Mouse (Mus musculus) erythroblast, embryonic 14.5 days (primary cell): ENCODE data around the gene Mindy4b-ps. TPM values are rescaled to one million over a fixed set of nuclear protein-coding genes. Genes with fewer than 3 reads are reported as not detected.

ENCODE experiments used
- H3K27me3 ChIP-seq: 2 replicates; pipeline ENCODE4 v1.6.1; 2012; ENCODE audit warnings: inconsistent platforms; ENCODE audit not compliant: control insufficient read depth
- H3K36me3 ChIP-seq: 2 replicates; pipeline ENCODE4 v1.6.1; 2012; ENCODE audit warnings: mild to moderate bottlenecking, inconsistent platforms; ENCODE audit not compliant: control insufficient read depth
- H3K4me1 ChIP-seq: 2 replicates; pipeline ENCODE4 v1.6.1; 2012; ENCODE audit warnings: inconsistent platforms; ENCODE audit not compliant: control insufficient read depth
- H3K4me3 ChIP-seq: replicated peaks from 2 replicates; pipeline ENCODE3; 2012; ENCODE audit warnings: moderate library complexity, mild to moderate bottlenecking, inconsistent platforms
- H3K9me3 ChIP-seq: 2 replicates; pipeline ENCODE4 v1.6.1; 2012; ENCODE audit warnings: low read length, inconsistent platforms, mixed read lengths; ENCODE audit not compliant: control insufficient read depth
- GATA1 ChIP-seq: IDR thresholded peaks from 2 replicates; pipeline ENCODE4 v1.6.1; 2012; ENCODE audit warnings: low read length, inconsistent platforms, mixed read lengths
- TAL1 ChIP-seq: IDR thresholded peaks from 3 replicates; pipeline ENCODE4 v1.6.1; 2012; ENCODE audit warnings: low read length, inconsistent platforms, mixed read lengths
- polyA plus RNA-seq: library from polyadenylated mRNA; stranded (reverse); fragments of >175 nt; gene quantifications from 2 replicates; pipeline ENCODE4 v1.2.3, GENCODE M21; 2012

Gene Mindy4b-ps
- polyA plus RNA-seq, 1 experiment = not detected

GRCm38 (mm10) chr3:58826266-58826665 lies 4.2 kb upstream of the Mindy4b-ps start:
- Histone ChIP-seq H3K4me3 (no peak overlapping the region), H3K36me3 (no peaks in the 10 kb centered on the region), H3K27me3 (no peaks in the 10 kb centered on the region), H3K4me1 (no peaks in the 10 kb centered on the region), H3K9me3 (no peaks in the 10 kb centered on the region)
- TF ChIP-seq TAL1 (no peak), GATA1 (no peak)

DNA sequence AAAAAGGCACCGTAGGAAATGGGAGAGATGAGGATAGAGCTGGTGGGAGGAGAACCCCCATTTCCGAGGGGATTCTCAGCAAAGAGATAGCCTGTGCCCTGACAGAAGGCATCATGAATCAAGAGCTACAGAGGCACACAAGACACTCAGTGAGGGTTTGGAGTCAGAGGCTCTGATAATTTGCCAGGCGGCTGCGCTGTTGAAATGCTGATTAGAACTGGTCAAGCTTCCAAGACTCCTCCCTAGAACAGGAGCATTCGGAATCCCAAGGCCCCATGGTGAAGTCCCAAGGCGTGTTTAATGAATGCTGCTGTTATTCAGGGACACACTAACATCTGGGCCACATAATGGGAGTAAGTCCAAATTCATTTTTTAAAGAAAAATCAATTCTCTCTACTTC lies 4.8 kb downstream of the Mindy4b-ps start:
- Histone ChIP-seq H3K9me3 (no peaks in the 10 kb centered on the region), H3K27me3 (no peaks in the 10 kb centered on the region), H3K4me3 (no peak overlapping the region), H3K4me1 (no peaks in the 10 kb centered on the region), H3K36me3 (no peaks in the 10 kb centered on the region)
- TF ChIP-seq TAL1 = no peak
- TF ChIP-seq GATA1 = no peak

GRCm38 (mm10) chr3:58814191-58814590 lies 7.9 kb downstream of the Mindy4b-ps start:
- Histone ChIP-seq H3K27me3 (no peaks in the 10 kb centered on the region), H3K4me1 (no peaks in the 10 kb centered on the region), H3K36me3 (no peaks in the 10 kb centered on the region), H3K4me3 (no peak overlapping the region), H3K9me3 (no peaks in the 10 kb centered on the region)
- TF ChIP-seq GATA1 (no peak), TAL1 (no peak)

DNA sequence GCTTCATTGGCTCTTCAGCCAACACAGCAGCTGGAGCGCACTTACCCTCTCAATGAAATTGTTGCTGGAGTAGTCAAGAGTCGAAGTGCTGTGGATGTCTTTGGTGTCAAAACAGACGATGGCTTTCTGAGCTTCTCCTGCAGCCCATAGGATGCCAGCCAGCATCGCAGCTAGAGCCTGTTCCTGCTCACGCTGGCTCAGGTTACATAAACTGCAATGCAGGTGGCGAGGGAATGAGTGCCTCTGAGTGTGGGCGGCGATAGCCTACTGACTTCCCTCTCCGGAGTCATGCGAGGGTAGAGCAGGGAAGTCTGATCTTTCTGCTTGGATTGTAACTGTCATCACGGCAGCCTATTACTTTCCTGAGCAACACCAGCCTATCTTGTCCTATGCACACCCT lies 11.8 kb downstream of the Mindy4b-ps start:
- no peak overlapping the region for H3K4me3 ChIP-seq
- H3K27me3 ChIP-seq = no peaks in the 10 kb centered on the region
- no peaks in the 10 kb centered on the region for H3K9me3 ChIP-seq
- TF ChIP-seq TAL1 (no peak), GATA1 (no peak)
- no peaks in the 10 kb centered on the region for H3K36me3 ChIP-seq
- no peaks in the 10 kb centered on the region for H3K4me1 ChIP-seq

GRCm38 (mm10) chr3:58809111-58809915 lies 12.8 kb downstream of the Mindy4b-ps start:
- Histone ChIP-seq H3K36me3 (no peaks in the 10 kb centered on the region), H3K9me3 (no peaks in the 10 kb centered on the region), H3K4me3 (no peak overlapping the region), H3K4me1 (no peaks in the 10 kb centered on the region), H3K27me3 (no peaks in the 10 kb centered on the region)
- TF ChIP-seq TAL1 (no peak), GATA1 (no peak)

GRCm38 (mm10) chr3:58808636-58809035 lies 13.5 kb downstream of the Mindy4b-ps start:
- TF ChIP-seq GATA1 (no peak), TAL1 (no peak)
- H3K27me3 ChIP-seq = no peaks in the 10 kb centered on the region
- no peaks in the 10 kb centered on the region for H3K36me3 ChIP-seq
- no peaks in the 10 kb centered on the region for H3K9me3 ChIP-seq
- H3K4me3 ChIP-seq = no peak overlapping the region
- H3K4me1 ChIP-seq = no peaks in the 10 kb centered on the region

GRCm38 (mm10) chr3:58804745-58805144 lies 17.4 kb downstream of the Mindy4b-ps start:
- Histone ChIP-seq H3K27me3 (no peaks in the 10 kb centered on the region), H3K9me3 (no peaks in the 10 kb centered on the region), H3K36me3 (no peaks in the 10 kb centered on the region), H3K4me3 (no peak overlapping the region), H3K4me1 (no peaks in the 10 kb centered on the region)
- no peak for TF ChIP-seq TAL1
- no peak for TF ChIP-seq GATA1

GRCm38 (mm10) chr3:58798676-58799075 lies 23.4 kb downstream of the Mindy4b-ps start:
- H3K4me3 ChIP-seq = no peak overlapping the region
- no peaks in the 10 kb centered on the region for H3K36me3 ChIP-seq
- TF ChIP-seq GATA1 (no peak), TAL1 (no peak)
- no peaks in the 10 kb centered on the region for H3K9me3 ChIP-seq
- H3K4me1 ChIP-seq = no peaks in the 10 kb centered on the region
- H3K27me3 ChIP-seq = no peaks in the 10 kb centered on the region

GRCm38 (mm10) chr3:58798245-58798644 lies 23.9 kb downstream of the Mindy4b-ps start:
- TF ChIP-seq TAL1 (no peak), GATA1 (no peak)
- H3K4me1 ChIP-seq = no peaks in the 10 kb centered on the region

GRCm38 (mm10) chr3:58789473-58789872 lies 32.6 kb downstream of the Mindy4b-ps start:
- no peak overlapping the region for H3K4me3 ChIP-seq
- H3K9me3 ChIP-seq = no peaks in the 10 kb centered on the region
- H3K36me3 ChIP-seq = no peaks in the 10 kb centered on the region
- H3K4me1 ChIP-seq = no peaks in the 10 kb centered on the region
- TF ChIP-seq GATA1 (no peak), TAL1 (no peak)
- no peaks in the 10 kb centered on the region for H3K27me3 ChIP-seq

More at GRCm38 (mm10) chr3:58798245-58798644, 23.9 kb downstream of the Mindy4b-ps start:
- H3K27me3 ChIP-seq = no peaks in the 10 kb centered on the region
- no peaks in the 10 kb centered on the region for H3K9me3 ChIP-seq
- no peaks in the 10 kb centered on the region for H3K36me3 ChIP-seq
- no peak overlapping the region for H3K4me3 ChIP-seq
